In the genomic region with DNA sequence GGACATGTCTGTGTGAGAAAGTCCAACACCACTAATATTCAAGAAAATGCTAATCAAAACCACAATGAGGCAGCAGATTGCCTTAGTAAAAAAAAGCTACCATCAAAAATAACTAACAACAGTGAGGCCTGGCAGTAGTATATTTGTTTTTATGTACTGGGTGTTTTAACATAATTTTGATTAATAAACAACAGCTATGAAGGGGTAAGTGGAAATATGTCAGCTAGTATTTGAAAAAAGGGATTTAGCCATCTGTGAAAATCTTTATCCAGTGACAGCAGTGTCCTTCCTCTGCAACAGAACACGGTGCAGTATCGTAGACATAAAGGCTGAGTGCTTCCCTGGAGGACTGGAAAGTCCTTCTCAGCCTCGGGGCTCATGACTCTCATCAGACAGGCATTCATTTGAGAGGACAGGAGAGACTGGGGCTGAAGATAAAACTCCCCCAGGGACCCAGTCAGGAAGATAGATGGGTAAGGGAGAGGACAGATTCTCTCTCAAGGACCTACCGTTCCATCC, we compare ENCODE assay signal across 13 mouse cellular contexts.
"Had no signal": no experiment of that assay in that cellular context is flagged by ENCODE, and none has a peak within 500 bp of the region (broad histone marks: within the 10 kb centered on the region; RNA-seq: fewer than 3 reads in every experiment).

No protein-coding gene starts in this region.

- H3K4me2 ChIP-seq: intestine, embryonic 15.5 days; limb, embryonic 12.5 days; liver, embryonic 13.5 days; stomach, embryonic 15.5 days had no signal

- H3K4me3 ChIP-seq: intestine, embryonic 15.5 days; left cerebral cortex, adult 2 months; limb, embryonic 12.5 days; liver, embryonic 13.5 days; stomach, embryonic 15.5 days had no signal

- H3K9me3 ChIP-seq: intestine, embryonic 15.5 days; limb, embryonic 12.5 days; liver, embryonic 13.5 days; stomach, embryonic 15.5 days had no signal

- H3K4me1 ChIP-seq: intestine, embryonic 15.5 days; liver, embryonic 13.5 days; stomach, embryonic 15.5 days had no signal

- H3K9ac ChIP-seq: intestine, embryonic 15.5 days; limb, embryonic 12.5 days; liver, embryonic 13.5 days; liver, postnatal 0 days; stomach, embryonic 15.5 days had no signal

- H3K36me3 ChIP-seq: intestine, embryonic 15.5 days; limb, embryonic 12.5 days; liver, embryonic 13.5 days; stomach, embryonic 15.5 days had no signal

- H3K27me3 ChIP-seq: intestine, embryonic 15.5 days; limb, embryonic 12.5 days; liver, embryonic 13.5 days; stomach, embryonic 15.5 days had no signal

- H3K27ac ChIP-seq: intestine, embryonic 15.5 days; left cerebral cortex, adult 2 months; limb, embryonic 12.5 days; liver, embryonic 13.5 days; stomach, embryonic 15.5 days had no signal

- ATAC-seq: intestine, embryonic 15.5 days; liver, postnatal 0 days had no signal

- DNase-seq: kidney, adult 18-20 months; kidney, postnatal 10 days; kidney, postnatal 4 days; liver; liver, embryonic 13.5 days; liver, postnatal 0 days; right cerebral cortex, postnatal 14 days; thymus, adult 2 months; thymus, postnatal 25 days had no signal
